Mouse (Mus musculus): ENCODE results near the gene Myo6. TPM values are rescaled to one million over a fixed set of nuclear protein-coding genes. Genes with fewer than 3 reads are reported as not detected.

Gene Myo6
- 19.5 TPM for polyA plus RNA-seq (2014; fragmentation: Illumina TruSeq; extraction: RNeasy Lipid Tissue Mini Kit (QIAGEN cat#74804); ENCODE audit: insufficient read depth, low read depth, low replicate concordance)

DNA sequence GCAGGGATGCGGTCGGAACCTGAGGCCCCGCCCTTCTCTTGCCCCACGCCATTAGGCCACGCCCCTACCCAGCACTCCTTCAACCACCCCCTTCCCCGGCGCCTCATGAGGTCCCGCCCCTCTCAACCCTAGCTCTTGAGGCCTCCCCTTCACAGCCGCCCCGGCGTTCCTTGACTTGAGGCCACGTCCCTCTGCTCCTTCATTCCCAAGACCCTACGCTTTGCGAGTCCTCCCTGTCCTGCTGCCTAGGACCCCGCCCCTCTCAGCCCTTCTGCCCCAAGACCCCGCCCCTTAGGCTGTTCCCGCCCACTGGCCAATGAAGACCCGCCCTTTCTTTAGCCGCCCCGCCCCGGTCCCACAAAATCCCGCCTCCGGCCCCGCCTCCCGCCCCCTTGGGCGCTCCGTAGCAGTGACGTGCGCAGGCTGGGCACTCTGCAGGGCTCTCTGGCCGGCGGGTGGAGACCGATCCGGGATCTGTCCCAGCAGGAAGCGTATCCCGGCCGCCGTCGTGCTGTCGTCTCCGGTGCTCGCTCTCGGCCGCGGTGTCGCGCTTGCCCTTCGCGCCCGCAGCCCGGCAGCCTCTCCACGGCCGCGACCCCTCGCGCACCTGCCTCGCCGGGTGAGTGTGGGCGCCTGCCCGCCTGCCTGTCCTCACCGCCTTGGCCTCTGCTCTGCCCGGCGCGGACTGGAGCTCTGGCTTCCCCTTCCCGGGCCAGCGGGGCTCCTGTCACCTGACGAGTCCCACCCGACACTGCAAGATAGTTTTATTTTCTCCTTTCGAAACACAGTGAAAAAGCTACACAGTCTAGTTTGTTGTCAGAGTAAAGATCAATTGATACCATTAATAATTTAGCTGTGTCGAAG is at the start of gene Myo6:
Gene Myo6, plus strand, starts transcription at position 421 of the 864 bp plus-strand sequence.

Other genes starting within 250 kb of the Myo6 start
- gene Filip1, start 152.2 kb upstream of the Myo6 start, polyA plus RNA-seq (2014; fragmentation: Illumina TruSeq; extraction: RNeasy Lipid Tissue Mini Kit (QIAGEN cat#74804); ENCODE audit: insufficient read depth, low read depth, low replicate concordance) = 3.2 TPM
- 50.4 TPM for gene Senp6, start 98.1 kb upstream of the Myo6 start, polyA plus RNA-seq (2014; fragmentation: Illumina TruSeq; extraction: RNeasy Lipid Tissue Mini Kit (QIAGEN cat#74804); ENCODE audit: insufficient read depth, low read depth, low replicate concordance)